Mouse (Mus musculus): ENCODE data around the gene Gm6685. TPM values are rescaled to one million over a fixed set of nuclear protein-coding genes. Genes with fewer than 3 reads are reported as not detected.
"Not testable (repeated sequence)": the region's sequence is repeated elsewhere in the genome, so short reads cannot be mapped to it uniquely, and the experiment has no call there.

Gm6685 gene
- 0.34 and 0.41 TPM in 2 replicates for polyA plus RNA-seq (2015; fragmentation: Nextera tagmentation; extraction: Ambion mirVana)

- H3K9me3 ChIP-seq (ENCODE audit: control insufficient read depth, low read length); H3K36me3 ChIP-seq (ENCODE audit: control insufficient read depth, insufficient read depth, low read length); ATAC-seq (ENCODE audit: low read depth); H3K4me2 ChIP-seq (ENCODE audit: low read depth, low read length); H3K9ac ChIP-seq (ENCODE audit: low read length); H3K27ac ChIP-seq (ENCODE audit: low read length); H3K4me3 ChIP-seq (ENCODE audit: low read length); H3K27me3 ChIP-seq (ENCODE audit: control insufficient read depth, insufficient read depth, low read depth, low read length); H3K4me1 ChIP-seq (replicated peaks; ENCODE audit: control insufficient read depth, insufficient read depth, low read length): not testable (repeated sequence)
- 91% methylated on average over 45 of the region's 45 CpGs for WGBS
Observed at GRCm38 (mm10) chr11:28339224-28340150, at the start of gene Gm6685. TSS of gene Gm6685 (minus strand) at chr11:28339867.

GRCm38 (mm10) chr11:28375891-28376290 lies 36.2 kb upstream of the Gm6685 start:
- Histone ChIP-seq H3K27me3 (ENCODE audit: control insufficient read depth, insufficient read depth, low read depth, low read length) (no peaks in the 10 kb centered on the region), H3K4me2 (ENCODE audit: low read depth, low read length) (no peak overlapping the region)
- ATAC-seq (ENCODE audit: low read depth): no peak

GRCm38 (mm10) chr11:28374636-28375035 lies 35.0 kb upstream of the Gm6685 start:
- ATAC-seq (ENCODE audit: low read depth): no peak
- H3K9ac ChIP-seq (ENCODE audit: low read length): no peak overlapping the region
- H3K27ac ChIP-seq (ENCODE audit: low read length): no peak overlapping the region
- no peaks in the 10 kb centered on the region for H3K9me3 ChIP-seq (ENCODE audit: control insufficient read depth, low read length)
- H3K4me3 ChIP-seq (ENCODE audit: low read length): no peak overlapping the region
- no peaks in the 10 kb centered on the region for H3K27me3 ChIP-seq (ENCODE audit: control insufficient read depth, insufficient read depth, low read depth, low read length)
- no peaks in the 10 kb centered on the region for H3K4me1 ChIP-seq (replicated peaks; ENCODE audit: control insufficient read depth, insufficient read depth, low read length)
- no peaks in the 10 kb centered on the region for H3K36me3 ChIP-seq (ENCODE audit: control insufficient read depth, insufficient read depth, low read length)
- H3K4me2 ChIP-seq (ENCODE audit: low read depth, low read length): no peak overlapping the region

More at GRCm38 (mm10) chr11:28375891-28376290, 36.2 kb upstream of the Gm6685 start:
- Histone ChIP-seq H3K27ac (ENCODE audit: low read length) (no peak overlapping the region), H3K4me1 (replicated peaks; ENCODE audit: control insufficient read depth, insufficient read depth, low read length) (no peaks in the 10 kb centered on the region), H3K36me3 (ENCODE audit: control insufficient read depth, insufficient read depth, low read length) (no peaks in the 10 kb centered on the region), H3K9me3 (ENCODE audit: control insufficient read depth, low read length) (no peaks in the 10 kb centered on the region), H3K4me3 (ENCODE audit: low read length) (no peak overlapping the region), H3K9ac (ENCODE audit: low read length) (no peak overlapping the region)

GRCm38 (mm10) chr11:28371381-28371780 lies 31.7 kb upstream of the Gm6685 start:
- ATAC-seq (ENCODE audit: low read depth); H3K36me3 ChIP-seq (ENCODE audit: control insufficient read depth, insufficient read depth, low read length); H3K4me3 ChIP-seq (ENCODE audit: low read length); H3K9ac ChIP-seq (ENCODE audit: low read length); H3K27ac ChIP-seq (ENCODE audit: low read length); H3K4me2 ChIP-seq (ENCODE audit: low read depth, low read length); H3K4me1 ChIP-seq (replicated peaks; ENCODE audit: control insufficient read depth, insufficient read depth, low read length); H3K27me3 ChIP-seq (ENCODE audit: control insufficient read depth, insufficient read depth, low read depth, low read length); H3K9me3 ChIP-seq (ENCODE audit: control insufficient read depth, low read length): not testable (repeated sequence)
- WGBS: 47% methylated on average over 5 of the region's 5 CpGs

- WGBS: 54% methylated on average over 2 of the region's 2 CpGs
- Histone ChIP-seq H3K27ac (ENCODE audit: low read length) (no peak overlapping the region), H3K4me2 (ENCODE audit: low read depth, low read length) (peak overlapping the region; percentile 66), H3K4me3 (ENCODE audit: low read length) (no peak overlapping the region), H3K9me3 (ENCODE audit: control insufficient read depth, low read length) (no peaks in the 10 kb centered on the region), H3K36me3 (ENCODE audit: control insufficient read depth, insufficient read depth, low read length) (no peaks in the 10 kb centered on the region), H3K4me1 (replicated peaks; ENCODE audit: control insufficient read depth, insufficient read depth, low read length) (peaks cover 8% of the 10 kb centered on the region), H3K9ac (ENCODE audit: low read length) (no peak overlapping the region), H3K27me3 (ENCODE audit: control insufficient read depth, insufficient read depth, low read depth, low read length) (no peaks in the 10 kb centered on the region)
- ATAC-seq (ENCODE audit: low read depth): no peak
Observed at GRCm38 (mm10) chr11:28365929-28366244, 26.2 kb upstream of the Gm6685 start.

GRCm38 (mm10) chr11:28365209-28365928 lies 25.7 kb upstream of the Gm6685 start:
- peak overlapping the region; percentile 22; the same call in 1 of the 2 replicates for H3K27ac ChIP-seq (ENCODE audit: low read length)
- H3K27me3 ChIP-seq (ENCODE audit: control insufficient read depth, insufficient read depth, low read depth, low read length): no peaks in the 10 kb centered on the region
- peak overlapping the region; percentile 59 for H3K9ac ChIP-seq (ENCODE audit: low read length)
- peaks cover 8% of the 10 kb centered on the region for H3K4me1 ChIP-seq (replicated peaks; ENCODE audit: control insufficient read depth, insufficient read depth, low read length)
- peak; percentile 95 for ATAC-seq (ENCODE audit: low read depth)
- WGBS: 10% methylated on average over 25 of the region's 26 CpGs
- peak overlapping the region; percentile 41 for H3K4me3 ChIP-seq (ENCODE audit: low read length)
- H3K36me3 ChIP-seq (ENCODE audit: control insufficient read depth, insufficient read depth, low read length): no peaks in the 10 kb centered on the region
- H3K9me3 ChIP-seq (ENCODE audit: control insufficient read depth, low read length): no peaks in the 10 kb centered on the region
- peak overlapping the region; percentile 66 for H3K4me2 ChIP-seq (ENCODE audit: low read depth, low read length)

GRCm38 (mm10) chr11:28343465-28343864 lies 3.8 kb upstream of the Gm6685 start:
- no peak for ATAC-seq (ENCODE audit: low read depth)
- Histone ChIP-seq H3K9ac (ENCODE audit: low read length) (no peak overlapping the region), H3K4me3 (ENCODE audit: low read length) (no peak overlapping the region), H3K27ac (ENCODE audit: low read length) (no peak overlapping the region), H3K9me3 (ENCODE audit: control insufficient read depth, low read length) (no peaks in the 10 kb centered on the region), H3K27me3 (ENCODE audit: control insufficient read depth, insufficient read depth, low read depth, low read length) (no peaks in the 10 kb centered on the region), H3K4me2 (ENCODE audit: low read depth, low read length) (no peak overlapping the region), H3K4me1 (replicated peaks; ENCODE audit: control insufficient read depth, insufficient read depth, low read length) (no peaks in the 10 kb centered on the region), H3K36me3 (ENCODE audit: control insufficient read depth, insufficient read depth, low read length) (no peaks in the 10 kb centered on the region)
- WGBS: 71% methylated on average over 2 of the region's 2 CpGs

GRCm38 (mm10) chr11:28341887-28342286 lies 2.2 kb upstream of the Gm6685 start:
- WGBS: 63% methylated on average over 5 of the region's 5 CpGs
- no peak for ATAC-seq (ENCODE audit: low read depth)
- H3K36me3 ChIP-seq (ENCODE audit: control insufficient read depth, insufficient read depth, low read length): no peaks in the 10 kb centered on the region

GRCm38 (mm10) chr11:28327878-28328277 lies 11.8 kb downstream of the Gm6685 start:
- H3K4me2 ChIP-seq (ENCODE audit: low read depth, low read length): no peak overlapping the region
- no peaks in the 10 kb centered on the region for H3K9me3 ChIP-seq (ENCODE audit: control insufficient read depth, low read length)
- H3K9ac ChIP-seq (ENCODE audit: low read length): no peak overlapping the region
- ATAC-seq (ENCODE audit: low read depth): no peak
- no peaks in the 10 kb centered on the region for H3K4me1 ChIP-seq (replicated peaks; ENCODE audit: control insufficient read depth, insufficient read depth, low read length)
- WGBS: 68% methylated on average over 1 of the region's 1 CpGs
- no peak overlapping the region for H3K27ac ChIP-seq (ENCODE audit: low read length)
- no peaks in the 10 kb centered on the region for H3K27me3 ChIP-seq (ENCODE audit: control insufficient read depth, insufficient read depth, low read depth, low read length)
- no peak overlapping the region for H3K4me3 ChIP-seq (ENCODE audit: low read length)
- no peaks in the 10 kb centered on the region for H3K36me3 ChIP-seq (ENCODE audit: control insufficient read depth, insufficient read depth, low read length)

More at GRCm38 (mm10) chr11:28341887-28342286, 2.2 kb upstream of the Gm6685 start:
- H3K4me1 ChIP-seq (replicated peaks; ENCODE audit: control insufficient read depth, insufficient read depth, low read length): no peaks in the 10 kb centered on the region
- no peak overlapping the region for H3K9ac ChIP-seq (ENCODE audit: low read length)
- H3K4me3 ChIP-seq (ENCODE audit: low read length): no peak overlapping the region
- no peak overlapping the region for H3K27ac ChIP-seq (ENCODE audit: low read length)
- H3K4me2 ChIP-seq (ENCODE audit: low read depth, low read length): no peak overlapping the region
- no peaks in the 10 kb centered on the region for H3K9me3 ChIP-seq (ENCODE audit: control insufficient read depth, low read length)
- no peaks in the 10 kb centered on the region for H3K27me3 ChIP-seq (ENCODE audit: control insufficient read depth, insufficient read depth, low read depth, low read length)

Data from lung, embryonic 16.5 days (tissue).